Mouse (Mus musculus): Measurements from ENCODE around the gene Trdmt1. TPM values are rescaled to one million over a fixed set of nuclear protein-coding genes. Genes with fewer than 3 reads are reported as not detected.

Trdmt1 gene
- polyA plus RNA-seq, 1 experiment, result 0.82 TPM

DNA sequence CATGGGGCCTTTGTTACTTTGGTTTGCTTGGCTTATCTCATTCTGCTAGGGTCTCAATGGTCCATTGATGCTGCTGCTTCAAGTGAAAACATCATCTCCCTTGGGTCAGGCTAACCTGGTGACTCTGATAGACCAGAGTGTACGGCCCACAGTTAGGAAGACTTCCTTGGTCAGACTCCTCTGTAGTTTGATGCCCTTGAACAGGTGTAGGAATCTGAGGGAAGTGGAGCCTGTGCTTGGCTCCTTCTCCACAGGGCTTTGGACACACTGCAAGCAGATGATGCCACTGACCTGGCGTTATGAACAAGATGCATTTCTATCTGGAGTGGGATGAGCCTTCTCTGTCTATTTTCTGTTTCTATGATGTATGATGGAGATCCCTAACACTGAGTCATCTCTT is 41.8 kb downstream of the Trdmt1 start:
- no peak overlapping the region for H3K4me3 ChIP-seq (replicated peaks)
- no peaks in the 10 kb centered on the region for H3K36me3 ChIP-seq (replicated peaks; ENCODE audit: low read length)
- no peaks in the 10 kb centered on the region for H3K9me3 ChIP-seq
- no peak for TF ChIP-seq FLI1 (IDR thresholded peaks at IDR 0.05; ENCODE audit: low read length)
- no peak for TF ChIP-seq GATA1 (IDR thresholded peaks at IDR 0.05; ENCODE audit: borderline replicate concordance, low read length)
- H3K4me1 ChIP-seq, result 0 out of 2 replicates have a peak, but pooled peaks cover 3% of the 10 kb centered on the region
- H3K27me3 ChIP-seq (replicated peaks), result no peaks in the 10 kb centered on the region

DNA sequence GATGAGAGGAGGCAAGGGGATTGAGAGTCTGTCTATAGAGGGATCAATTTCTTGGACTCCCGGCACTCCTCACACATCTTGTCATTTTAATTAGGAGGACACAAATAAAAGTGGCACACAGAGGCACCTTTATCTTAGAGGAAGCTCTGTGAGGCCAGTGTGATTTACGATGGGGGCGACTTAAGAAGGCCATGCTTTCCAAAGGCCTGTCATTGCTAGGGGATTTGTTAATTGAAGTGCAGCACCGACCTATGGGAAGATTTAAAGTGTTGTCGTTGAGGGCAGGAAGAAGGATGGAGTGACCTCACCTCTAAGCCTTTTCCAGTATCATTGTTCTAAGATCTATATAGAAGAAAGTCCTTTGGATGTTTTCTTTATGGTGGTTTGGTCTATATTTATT is 42.9 kb downstream of the Trdmt1 start:
- Histone ChIP-seq H3K4me3 (replicated peaks) (no peak overlapping the region), H3K9me3 (no peaks in the 10 kb centered on the region), H3K4me1 (peaks cover 9% of the 10 kb centered on the region; the same call in 1 of the 2 replicates), H3K27me3 (replicated peaks) (no peaks in the 10 kb centered on the region), H3K36me3 (replicated peaks; ENCODE audit: low read length) (no peaks in the 10 kb centered on the region)
- TF ChIP-seq FLI1 (IDR thresholded peaks at IDR 0.05; ENCODE audit: low read length), result no peak
- TF ChIP-seq GATA1 (IDR thresholded peaks at IDR 0.05; ENCODE audit: borderline replicate concordance, low read length), result no peak

DNA sequence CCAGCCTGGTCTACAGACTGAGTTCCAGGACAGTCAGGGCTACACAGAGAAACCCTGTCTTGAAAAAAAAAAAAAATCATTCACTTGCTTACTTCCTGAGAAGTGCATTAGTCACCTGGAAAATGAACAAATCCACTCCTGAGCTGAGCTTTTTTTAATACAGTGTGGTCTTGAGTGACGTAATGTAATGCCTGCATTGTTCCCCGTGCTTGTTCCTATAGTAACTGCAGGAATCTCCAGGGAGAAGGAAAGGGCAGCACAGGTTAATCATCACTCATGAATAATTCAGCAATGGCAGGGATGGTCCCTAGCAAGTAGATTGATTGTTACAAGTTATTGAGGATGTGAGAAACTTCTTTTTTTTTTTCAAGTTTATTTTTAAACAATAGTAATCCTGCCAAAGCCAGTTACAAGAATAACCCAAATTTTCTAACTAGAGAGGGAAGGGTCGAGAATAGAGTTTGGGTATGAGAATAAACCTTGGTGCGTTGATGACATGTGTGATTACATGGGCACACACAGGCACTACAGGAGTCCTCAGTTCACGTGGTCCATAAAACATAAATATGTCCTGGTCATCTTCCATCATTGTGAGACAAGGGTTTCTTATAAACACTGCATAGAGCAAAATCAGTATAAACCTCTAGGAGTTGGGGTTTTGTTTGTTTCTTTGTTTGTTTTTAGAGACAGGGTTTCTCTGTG is 44.0 kb downstream of the Trdmt1 start:
- peaks cover 18% of the 10 kb centered on the region for H3K4me1 ChIP-seq
- no peak overlapping the region for H3K4me3 ChIP-seq (replicated peaks)
- H3K36me3 ChIP-seq (replicated peaks; ENCODE audit: low read length), result no peaks in the 10 kb centered on the region
- TF ChIP-seq GATA1 (IDR thresholded peaks at IDR 0.05; ENCODE audit: borderline replicate concordance, low read length) (no peak), FLI1 (IDR thresholded peaks at IDR 0.05; ENCODE audit: low read length) (no peak)
- no peaks in the 10 kb centered on the region for H3K27me3 ChIP-seq (replicated peaks)
- H3K9me3 ChIP-seq, result no peaks in the 10 kb centered on the region

DNA sequence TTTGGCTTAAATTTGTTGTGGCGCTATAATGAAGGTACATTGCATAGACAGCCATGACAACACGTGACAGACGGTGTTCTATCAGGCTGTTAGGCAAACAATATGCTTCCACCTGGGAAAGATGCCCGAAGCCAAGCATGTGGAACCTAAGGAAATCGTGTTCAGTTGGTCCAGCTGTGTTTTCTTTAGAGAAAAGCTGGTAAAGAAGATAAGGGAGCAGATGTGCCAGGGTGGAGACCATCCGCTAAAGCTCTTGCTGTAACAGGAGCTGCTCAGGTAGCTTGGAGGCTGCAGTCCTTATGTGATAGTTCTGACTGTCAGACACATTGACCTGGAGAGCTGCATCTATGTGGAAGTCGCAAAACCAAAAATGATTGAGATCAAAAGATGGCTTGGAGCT is 45.3 kb downstream of the Trdmt1 start:
- Histone ChIP-seq H3K4me3 (replicated peaks) (no peak overlapping the region), H3K9me3 (no peaks in the 10 kb centered on the region), H3K27me3 (replicated peaks) (no peaks in the 10 kb centered on the region), H3K4me1 (peaks cover 18% of the 10 kb centered on the region), H3K36me3 (replicated peaks; ENCODE audit: low read length) (no peaks in the 10 kb centered on the region)
- TF ChIP-seq FLI1 (IDR thresholded peaks at IDR 0.05; ENCODE audit: low read length), result no peak
- no peak for TF ChIP-seq GATA1 (IDR thresholded peaks at IDR 0.05; ENCODE audit: borderline replicate concordance, low read length)

DNA sequence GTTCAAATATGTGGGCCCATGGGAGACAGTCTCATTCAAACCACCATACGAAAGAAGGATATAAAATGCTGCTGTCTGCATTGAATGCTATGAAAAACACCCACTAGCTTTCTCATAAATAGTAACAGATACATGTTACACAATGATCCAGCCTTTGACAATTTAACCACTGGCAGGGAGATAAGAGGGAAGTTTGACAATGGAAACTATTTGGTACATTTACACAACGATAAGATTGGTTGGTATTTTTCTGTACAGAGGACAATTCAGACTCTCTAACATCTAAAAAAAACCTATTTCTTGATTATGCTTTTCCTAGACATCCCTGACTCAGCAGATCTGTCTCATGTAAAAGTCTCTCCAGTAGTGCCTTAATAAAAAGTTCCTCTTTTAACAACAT is 48.4 kb downstream of the Trdmt1 start:
- TF ChIP-seq GATA1 (IDR thresholded peaks at IDR 0.05; ENCODE audit: borderline replicate concordance, low read length) (no peak), FLI1 (IDR thresholded peaks at IDR 0.05; ENCODE audit: low read length) (no peak)
- Histone ChIP-seq H3K4me3 (replicated peaks) (no peak overlapping the region), H3K27me3 (replicated peaks) (no peaks in the 10 kb centered on the region), H3K36me3 (replicated peaks; ENCODE audit: low read length) (no peaks in the 10 kb centered on the region), H3K4me1 (peaks cover 18% of the 10 kb centered on the region), H3K9me3 (no peaks in the 10 kb centered on the region)

DNA sequence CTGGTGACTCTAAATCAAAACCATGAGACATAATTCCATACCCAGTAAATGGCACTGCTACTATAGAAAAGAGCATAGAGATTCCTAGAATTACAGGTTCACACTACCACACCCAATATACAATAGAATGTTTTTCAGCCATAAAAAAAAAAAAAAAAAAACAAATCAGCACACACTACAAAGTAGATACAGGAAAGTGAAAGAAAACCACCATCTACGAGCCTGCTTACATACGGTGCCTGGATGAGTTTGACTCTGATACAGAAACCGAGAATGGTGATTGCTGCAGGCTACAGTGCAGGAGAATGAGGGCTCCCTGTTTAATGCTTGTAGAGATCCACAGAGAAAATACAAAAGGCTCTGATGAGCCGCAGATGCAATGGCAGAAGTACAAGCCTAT is 51.5 kb downstream of the Trdmt1 start:
- no peaks in the 10 kb centered on the region for H3K36me3 ChIP-seq (replicated peaks; ENCODE audit: low read length)
- peaks cover 15% of the 10 kb centered on the region for H3K4me1 ChIP-seq
- H3K9me3 ChIP-seq, result no peaks in the 10 kb centered on the region
- no peaks in the 10 kb centered on the region for H3K27me3 ChIP-seq (replicated peaks)
- H3K4me3 ChIP-seq (replicated peaks), result no peak overlapping the region
- TF ChIP-seq FLI1 (IDR thresholded peaks at IDR 0.05; ENCODE audit: low read length) (no peak), GATA1 (IDR thresholded peaks at IDR 0.05; ENCODE audit: borderline replicate concordance, low read length) (no peak)

DNA sequence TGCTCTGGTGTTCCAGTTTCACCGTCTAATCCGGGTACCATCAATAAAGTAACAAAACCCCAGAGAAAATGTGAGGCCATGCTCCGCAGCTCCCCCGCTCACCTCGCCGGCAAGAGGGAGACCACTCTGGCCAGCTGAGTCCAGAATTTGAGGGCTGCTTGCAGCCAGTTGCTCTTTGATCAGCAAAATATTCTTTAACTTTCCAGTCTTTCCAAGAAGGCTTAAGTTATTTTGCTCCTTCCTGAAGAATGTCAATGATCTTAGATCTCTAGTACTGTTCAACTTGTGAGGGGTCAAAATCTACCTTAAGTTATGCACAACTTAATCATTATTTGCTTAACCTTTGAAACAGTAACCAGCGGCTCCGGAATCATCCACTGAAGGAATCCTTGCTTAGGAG is 52.7 kb downstream of the Trdmt1 start, which contains the start of gene Cubn:
Gene Cubn (minus strand): TSS at position 80 of the 400 bp plus-strand sequence.
- TF ChIP-seq FLI1 (IDR thresholded peaks at IDR 0.05; ENCODE audit: low read length), result no peak
- H3K27me3 ChIP-seq (replicated peaks), result peaks cover 2% of the 10 kb centered on the region
- H3K9me3 ChIP-seq, result no peaks in the 10 kb centered on the region
- peaks cover 12% of the 10 kb centered on the region for H3K4me1 ChIP-seq
- H3K4me3 ChIP-seq (replicated peaks), result no peak within 1 kb of the TSS
- no peaks in the 10 kb centered on the region for H3K36me3 ChIP-seq (replicated peaks; ENCODE audit: low read length)

DNA sequence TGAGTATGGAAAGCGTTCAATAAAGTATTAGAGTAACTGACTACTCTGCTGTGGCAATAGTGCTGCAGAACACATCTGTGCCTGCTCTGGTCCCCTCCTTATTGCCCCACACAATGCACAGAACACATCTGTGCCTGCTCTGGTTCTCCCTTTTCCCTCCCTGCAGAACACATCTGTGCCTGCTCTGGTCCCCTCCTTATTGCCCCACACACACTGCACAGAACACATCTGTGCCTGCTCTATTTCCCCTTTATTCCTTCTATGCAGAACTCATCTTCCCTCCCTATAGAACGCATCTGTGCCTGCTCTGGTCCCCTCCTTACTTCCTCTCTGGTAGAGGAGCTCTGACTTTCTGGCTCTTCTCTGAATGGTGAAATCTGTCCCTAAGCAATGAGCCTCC is 54.0 kb downstream of the Trdmt1 start:
- no peaks in the 10 kb centered on the region for H3K4me1 ChIP-seq
- no peak for TF ChIP-seq FLI1 (IDR thresholded peaks at IDR 0.05; ENCODE audit: low read length)
- no peaks in the 10 kb centered on the region for H3K9me3 ChIP-seq
- no peak overlapping the region for H3K4me3 ChIP-seq (replicated peaks)
- peaks cover 4% of the 10 kb centered on the region for H3K27me3 ChIP-seq (replicated peaks)
- no peaks in the 10 kb centered on the region for H3K36me3 ChIP-seq (replicated peaks; ENCODE audit: low read length)

DNA sequence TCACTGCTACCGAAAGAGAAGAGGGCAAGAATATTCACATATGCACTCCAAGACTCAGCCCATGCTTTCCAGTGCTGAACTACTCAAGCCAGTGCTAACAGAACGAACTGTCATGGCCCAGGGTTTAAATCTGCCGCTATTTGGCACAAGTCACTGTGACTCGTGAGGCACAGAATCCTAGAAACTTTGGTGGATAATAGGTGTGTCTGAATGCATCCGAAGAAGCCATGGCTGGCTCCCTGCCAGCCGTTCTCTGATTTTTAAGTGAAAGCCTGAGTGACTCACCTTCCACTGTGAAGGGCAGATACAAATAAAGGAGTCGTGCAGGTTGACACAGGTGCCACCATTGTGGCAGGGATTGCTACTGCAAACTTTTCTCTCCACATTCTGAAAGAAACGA is 58.0 kb downstream of the Trdmt1 start:
- H3K4me1 ChIP-seq, result no peaks in the 10 kb centered on the region
- H3K36me3 ChIP-seq (replicated peaks; ENCODE audit: low read length), result no peaks in the 10 kb centered on the region
- TF ChIP-seq FLI1 (IDR thresholded peaks at IDR 0.05; ENCODE audit: low read length) (no peak), GATA1 (IDR thresholded peaks at IDR 0.05; ENCODE audit: borderline replicate concordance, low read length) (no peak)

DNA sequence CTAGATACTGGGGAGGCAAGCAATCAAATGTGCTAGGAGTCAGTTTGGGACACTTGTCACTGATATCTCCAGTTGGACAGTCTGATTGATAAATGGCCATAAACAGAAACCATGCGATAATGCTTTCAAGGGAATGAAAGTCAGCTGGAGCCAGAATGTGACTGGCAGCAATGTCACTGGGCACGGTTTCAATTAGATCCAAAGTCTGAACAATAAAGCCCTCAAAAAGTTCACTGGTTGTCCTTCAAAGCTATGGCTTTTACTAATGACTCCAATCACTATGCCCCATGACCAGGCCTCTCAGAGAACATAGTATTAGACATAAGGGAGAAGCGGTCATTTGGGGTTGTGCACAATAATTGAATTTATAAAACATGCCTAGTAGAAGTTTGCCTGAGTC is 59.9 kb downstream of the Trdmt1 start:
- Histone ChIP-seq H3K4me3 (replicated peaks) (no peak overlapping the region), H3K9me3 (no peaks in the 10 kb centered on the region), H3K36me3 (replicated peaks; ENCODE audit: low read length) (no peaks in the 10 kb centered on the region), H3K27me3 (replicated peaks) (peaks cover 4% of the 10 kb centered on the region), H3K4me1 (peaks cover 3% of the 10 kb centered on the region; the same call in 1 of the 2 replicates)
- no peak for TF ChIP-seq FLI1 (IDR thresholded peaks at IDR 0.05; ENCODE audit: low read length)
- no peak for TF ChIP-seq GATA1 (IDR thresholded peaks at IDR 0.05; ENCODE audit: borderline replicate concordance, low read length)

More for the DNA sequence above, 58.0 kb downstream of the Trdmt1 start:
- Histone ChIP-seq H3K27me3 (replicated peaks) (peaks cover 4% of the 10 kb centered on the region), H3K9me3 (no peaks in the 10 kb centered on the region), H3K4me3 (replicated peaks) (no peak overlapping the region)
